Mouse (Mus musculus) intestine, postnatal 0 days (tissue): ENCODE results near the gene Ier3. TPM values are rescaled to one million over a fixed set of nuclear protein-coding genes. Genes with fewer than 3 reads are reported as not detected.
A peak's percentile ranks its signal among the peaks of the same experiment; 100 is the strongest.

Experiments used
- ATAC-seq: fragments of 200-750 bp; cut with Nextera tagmentation; 2 replicates; pipeline ENCODE4 v1.8.0; 2017; ENCODE audit warnings: mild to moderate bottlenecking, moderate TSS enrichment, moderate library complexity
- H3K27ac ChIP-seq: fragments of 300-500 bp; sonication (generic); 2 replicates; pipeline ENCODE4 v1.5.1; 2014; ENCODE audit warnings: mild to moderate bottlenecking, low read depth, low read length, moderate library complexity
- H3K27me3 ChIP-seq: fragments of 300-500 bp; sonication (generic); replicated peaks from 2 replicates; pipeline ENCODE4 v1.6.1; 2014; ENCODE audit warnings: low read length, mixed read lengths; ENCODE audit not compliant: control insufficient read depth, insufficient read depth
- H3K36me3 ChIP-seq: fragments of 300-500 bp; sonication (generic); 2 replicates; pipeline ENCODE4 v1.6.1; 2014; ENCODE audit warnings: mild to moderate bottlenecking, moderate library complexity; ENCODE audit not compliant: control insufficient read depth, insufficient read depth
- H3K4me1 ChIP-seq: fragments of 300-500 bp; sonication (generic); replicated peaks from 2 replicates; pipeline ENCODE4 v1.6.1; 2014; ENCODE audit warnings: antibody characterized with exemption, low read length, mixed read lengths; ENCODE audit not compliant: control insufficient read depth, insufficient read depth
- H3K4me2 ChIP-seq: fragments of 300-500 bp; sonication (generic); replicated peaks from 2 replicates; pipeline ENCODE4 v1.6.1; 2014; ENCODE audit warnings: low read depth, mild to moderate bottlenecking, moderate library complexity
- H3K4me3 ChIP-seq: fragments of 300-500 bp; sonication (generic); 2 replicates; pipeline ENCODE4 v1.5.1; 2014; ENCODE audit warnings: low read depth, low read length
- H3K9ac ChIP-seq: fragments of 300-500 bp; sonication (generic); 2 replicates; pipeline ENCODE4 v1.6.1; 2014; ENCODE audit warnings: mild to moderate bottlenecking, low read depth, low read length
- H3K9me3 ChIP-seq: fragments of 300-500 bp; sonication (generic); 2 replicates; pipeline ENCODE4 v1.6.1; 2016; ENCODE audit warnings: mixed run types; ENCODE audit not compliant: control insufficient read depth
- CTCF ChIP-seq: sonication (generic); IDR thresholded peaks from 2 replicates; pipeline ENCODE4 v1.5.1; 2016; ENCODE audit warnings: low read depth, mild to moderate bottlenecking, control low read depth, antibody characterized with exemption, moderate library complexity
- WGBS: fragments of 180-500 bp; shearing (Covaris S2); extraction: QIAGEN DNeasy Blood & Tissue Kit; methylation state at CpG from one replicate; pipeline ENCODE4 v1.1.7; 2014; 5-methylcytosine and 5-hydroxymethylcytosine counted together
- polyA plus RNA-seq: library from polyadenylated mRNA; unstranded; fragments of >200 nt; fragmentation: Nextera tagmentation; extraction: Ambion mirVana; gene quantifications from 2 replicates; pipeline ENCODE4 v1.2.1, GENCODE M21; 2015

The Ier3 gene
- polyA plus RNA-seq, 1 experiment from 2014 or later: 34.6 TPM

DNA sequence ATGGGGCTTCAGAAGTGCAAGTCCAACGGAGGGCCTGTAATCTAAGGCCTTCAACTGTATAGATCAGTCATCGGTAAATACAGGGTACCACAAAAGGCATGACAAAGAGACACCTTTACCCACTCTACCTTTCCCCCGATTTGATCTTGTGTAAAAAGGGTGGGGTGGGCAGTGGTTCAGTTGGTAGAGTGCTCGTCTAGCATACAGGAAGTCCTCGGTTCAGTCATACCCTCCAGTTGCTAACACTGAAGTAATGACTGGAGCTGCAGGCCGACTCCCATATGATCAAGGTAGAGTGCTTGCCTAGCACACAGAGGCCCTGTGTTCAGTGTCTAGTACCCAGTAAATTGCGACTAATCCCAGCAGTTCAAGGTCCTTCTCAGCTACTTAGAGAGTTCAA, 7.8 kb upstream of the Ier3 start:
- Histone ChIP-seq H3K4me1 (peaks cover 9% of the 10 kb centered on the region), H3K36me3 (no peaks in the 10 kb centered on the region), H3K27me3 (no peaks in the 10 kb centered on the region), H3K9me3 (no peaks in the 10 kb centered on the region), H3K4me2 (no peak overlapping the region), H3K9ac (no peak overlapping the region), H3K4me3 (no peak overlapping the region), H3K27ac (peak overlapping the region; percentile 41; the same call in 1 of the 2 replicates)
- no peak for ATAC-seq
- TF ChIP-seq CTCF: no peak
- 48% methylated on average over 7 of the region's 7 CpGs for WGBS

GRCm38 (mm10) chr17:35814678-35815077, 6.8 kb upstream of the Ier3 start:
- Histone ChIP-seq H3K9ac (no peak overlapping the region), H3K9me3 (no peaks in the 10 kb centered on the region), H3K27ac (peak overlapping the region; percentile 57), H3K4me1 (peaks cover 9% of the 10 kb centered on the region), H3K4me3 (no peak overlapping the region), H3K27me3 (no peaks in the 10 kb centered on the region), H3K4me2 (no peak overlapping the region), H3K36me3 (no peaks in the 10 kb centered on the region)
- no peak for TF ChIP-seq CTCF
- WGBS: 15% methylated on average over 6 of the region's 6 CpGs
- ATAC-seq: peak; percentile 55

DNA sequence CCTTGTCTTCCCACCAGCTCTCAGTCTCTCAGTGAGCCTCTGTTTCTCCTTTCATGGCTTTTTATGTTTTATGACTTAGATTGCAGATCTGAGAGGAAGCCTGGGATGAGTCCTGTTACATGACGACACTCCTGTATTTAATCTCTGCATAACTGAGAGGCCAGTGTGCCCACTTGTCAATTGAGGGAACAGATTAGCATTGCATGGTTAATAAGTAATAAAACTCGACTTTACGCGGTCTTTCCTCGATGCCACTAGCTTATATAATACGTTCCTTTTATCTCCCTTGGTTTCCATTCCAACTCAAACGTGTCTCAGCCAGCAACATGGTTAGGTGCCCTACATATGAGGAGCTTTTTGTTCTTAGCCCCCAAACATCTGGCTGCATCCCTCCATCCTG, 5.6 kb upstream of the Ier3 start:
- Histone ChIP-seq H3K27me3 (no peaks in the 10 kb centered on the region), H3K4me2 (peak overlapping the region; percentile 18; the same call in 1 of the 2 replicates), H3K4me1 (peaks cover 9% of the 10 kb centered on the region), H3K4me3 (no peak overlapping the region), H3K9ac (no peak overlapping the region), H3K9me3 (no peaks in the 10 kb centered on the region), H3K36me3 (no peaks in the 10 kb centered on the region), H3K27ac (no peak overlapping the region; the same call in 1 of the 2 replicates)
- ATAC-seq: 0 out of 2 replicates have a peak, but pooled peaks have one; percentile 23
- TF ChIP-seq CTCF: no peak
- 30% methylated on average over 7 of the region's 7 CpGs for WGBS

DNA sequence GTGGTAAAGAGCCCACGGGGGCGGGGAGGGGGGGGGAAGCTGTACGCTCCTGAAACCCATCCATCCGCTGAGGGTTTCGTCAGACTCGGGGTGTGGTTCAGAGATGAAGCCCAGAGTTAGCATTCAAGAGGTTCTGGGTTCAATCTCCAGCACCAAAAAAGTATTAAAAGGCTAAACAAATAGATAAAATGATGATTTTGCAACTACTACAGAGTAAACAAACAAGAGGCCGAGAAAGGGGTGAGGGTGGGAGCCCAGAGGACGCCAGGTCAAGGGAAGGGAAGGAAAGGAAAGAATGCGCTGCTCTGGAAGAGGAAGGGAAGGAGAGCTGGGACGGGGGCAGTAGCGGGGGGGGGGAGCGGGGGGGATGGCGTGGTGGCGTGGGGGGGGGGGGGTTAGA, 4.8 kb upstream of the Ier3 start:
- ATAC-seq: no peak
- Histone ChIP-seq H3K4me2 (no peak overlapping the region), H3K4me3 (no peak overlapping the region), H3K9me3 (no peaks in the 10 kb centered on the region), H3K4me1 (peaks cover 9% of the 10 kb centered on the region), H3K27me3 (no peaks in the 10 kb centered on the region), H3K9ac (no peak overlapping the region), H3K36me3 (no peaks in the 10 kb centered on the region), H3K27ac (no peak overlapping the region; the same call in 1 of the 2 replicates)
- 59% methylated on average over 10 of the region's 14 CpGs for whole genome bisulfite sequencing
- no peak for TF ChIP-seq CTCF

DNA sequence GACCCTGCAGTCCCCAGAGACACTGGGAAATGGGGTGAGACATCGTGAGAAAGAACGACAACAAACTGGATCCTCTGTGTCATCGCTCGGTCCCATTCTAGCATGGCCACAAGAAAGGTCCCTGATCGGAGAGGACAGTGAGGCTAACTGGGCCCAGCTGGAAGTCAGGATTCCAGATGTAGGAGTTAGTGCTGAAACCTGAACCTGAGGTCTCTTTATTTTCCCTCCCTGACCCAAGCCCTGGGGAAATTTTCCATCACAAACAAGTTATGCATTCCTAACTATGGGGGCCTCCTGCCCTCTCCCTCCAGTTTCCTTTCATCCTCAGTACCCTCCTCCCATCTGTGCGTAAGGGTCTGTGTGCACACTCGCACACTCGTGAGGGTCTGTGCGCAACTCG, 4.3 kb upstream of the Ier3 start:
- no peak overlapping the region for H3K4me3 ChIP-seq

GRCm38 (mm10) chr17:35820111-35820510, 1.4 kb upstream of the Ier3 start:
- no peak overlapping the region for H3K27ac ChIP-seq
- no peaks in the 10 kb centered on the region for H3K36me3 ChIP-seq
- H3K9me3 ChIP-seq: no peaks in the 10 kb centered on the region
- WGBS: 79% methylated on average over 5 of the region's 5 CpGs
- no peaks in the 10 kb centered on the region for H3K27me3 ChIP-seq
- H3K4me3 ChIP-seq: no peak overlapping the region
- TF ChIP-seq CTCF: no peak
- ATAC-seq: no peak
- peaks cover 3% of the 10 kb centered on the region; the same call in 1 of the 2 replicates for H3K4me1 ChIP-seq
- no peak overlapping the region for H3K9ac ChIP-seq
- no peak overlapping the region for H3K4me2 ChIP-seq

More for the DNA sequence above, 4.3 kb upstream of the Ier3 start:
- no peak for TF ChIP-seq CTCF
- no peaks in the 10 kb centered on the region for H3K27me3 ChIP-seq
- H3K4me1 ChIP-seq: peaks cover 9% of the 10 kb centered on the region
- no peak overlapping the region for H3K9ac ChIP-seq
- ATAC-seq: no peak
- no peaks in the 10 kb centered on the region for H3K36me3 ChIP-seq
- no peaks in the 10 kb centered on the region for H3K9me3 ChIP-seq
- H3K4me2 ChIP-seq: no peak overlapping the region
- WGBS: 77% methylated on average over 10 of the region's 10 CpGs
- H3K27ac ChIP-seq: no peak overlapping the region

GRCm38 (mm10) chr17:35822564-35822963, 1.1 kb downstream of the Ier3 start:
- 0 out of 2 replicates have a peak, but pooled peaks have one; percentile 0 for ATAC-seq
- Histone ChIP-seq H3K36me3 (peaks cover 22% of the 10 kb centered on the region), H3K27me3 (no peaks in the 10 kb centered on the region), H3K9ac (peak overlapping the region; percentile 77), H3K4me3 (peak overlapping the region; percentile 69), H3K4me1 (no peaks in the 10 kb centered on the region), H3K4me2 (peak overlapping the region; percentile 93), H3K9me3 (no peaks in the 10 kb centered on the region), H3K27ac (peak overlapping the region; percentile 91)
- no peak for TF ChIP-seq CTCF
- WGBS: 5% methylated on average over 11 of the region's 11 CpGs
